Mouse (Mus musculus): ENCODE data around the gene Megf6.

The Megf6 gene

DNA sequence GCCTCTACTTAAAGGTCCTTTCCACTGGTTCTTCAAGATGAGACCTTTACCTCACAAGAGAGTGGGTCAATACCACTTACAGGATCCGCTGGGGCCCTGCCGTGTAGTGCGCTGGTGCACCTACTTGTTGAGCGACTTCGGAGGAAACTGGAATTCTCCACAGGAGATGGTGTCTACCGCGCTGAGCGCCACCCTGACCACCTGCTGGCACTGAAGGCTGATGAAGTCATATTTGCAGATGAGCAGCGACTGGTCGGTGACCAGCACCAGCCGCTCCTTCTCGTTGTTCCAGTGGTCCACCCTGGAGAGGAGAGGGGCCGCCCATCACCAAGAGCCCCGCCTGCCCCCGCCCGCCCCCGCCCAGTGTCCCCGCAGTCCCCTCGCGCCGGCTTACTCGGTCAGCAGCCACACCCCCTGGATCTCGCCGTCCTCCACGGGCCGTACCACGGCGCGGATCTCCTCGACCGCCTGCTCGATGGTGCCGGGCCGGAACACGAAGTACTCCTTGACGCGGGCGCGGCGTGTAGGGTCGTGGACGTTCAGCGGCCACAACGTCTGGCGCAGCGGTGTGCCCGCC lies 10.5 kb upstream of the Megf6 start:
- DNase-seq (ENCODE audit: low spot score), result peak; percentile 45

DNA sequence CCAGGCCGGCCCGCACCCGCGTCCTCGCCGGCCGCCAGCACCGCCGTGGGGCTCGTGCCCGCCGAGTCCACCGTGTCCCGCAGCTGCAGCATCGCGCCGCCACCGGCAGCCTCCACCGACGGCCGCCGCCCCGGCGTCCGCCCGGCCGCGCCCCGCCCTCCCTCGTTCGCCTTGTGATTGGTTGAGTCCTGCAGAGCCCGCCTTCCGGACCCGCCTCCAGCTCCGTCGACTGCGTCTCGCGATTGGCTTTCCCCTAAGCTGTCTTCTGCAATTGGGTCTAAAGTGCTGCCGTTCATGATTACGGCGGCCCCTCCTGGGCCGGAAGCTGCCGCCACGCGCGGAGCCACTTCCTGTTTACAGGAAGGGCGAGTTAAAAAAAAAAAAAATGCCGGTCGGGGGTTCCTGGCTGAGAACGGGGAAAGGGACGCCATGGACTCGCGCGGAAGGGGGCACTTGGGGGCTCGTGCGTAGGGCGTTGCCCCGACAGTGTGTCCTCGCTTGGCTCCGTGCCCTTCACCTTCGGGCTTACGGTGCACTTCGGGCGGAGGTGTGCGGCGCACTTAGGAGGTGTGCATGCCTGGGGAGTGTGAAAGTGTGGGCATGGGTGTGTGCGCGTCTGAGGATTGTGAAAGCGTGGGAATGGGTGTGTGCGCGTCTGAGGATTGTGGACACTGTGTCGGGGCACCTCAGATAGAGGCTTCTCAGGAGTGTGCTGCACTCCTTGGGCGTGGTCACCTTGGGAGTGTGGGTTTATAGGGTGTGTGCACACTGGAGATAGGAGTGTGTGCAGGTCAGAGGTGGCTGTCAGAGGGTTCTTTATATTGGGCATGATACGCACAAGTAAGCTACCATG lies 9.8 kb upstream of the Megf6 start, which contains the start of gene Tprgl:
TSS of gene Tprgl (minus strand) at position 129 of the 853 bp plus-strand sequence.
- DNase-seq (ENCODE audit: low spot score), result peak; percentile 97

DNA sequence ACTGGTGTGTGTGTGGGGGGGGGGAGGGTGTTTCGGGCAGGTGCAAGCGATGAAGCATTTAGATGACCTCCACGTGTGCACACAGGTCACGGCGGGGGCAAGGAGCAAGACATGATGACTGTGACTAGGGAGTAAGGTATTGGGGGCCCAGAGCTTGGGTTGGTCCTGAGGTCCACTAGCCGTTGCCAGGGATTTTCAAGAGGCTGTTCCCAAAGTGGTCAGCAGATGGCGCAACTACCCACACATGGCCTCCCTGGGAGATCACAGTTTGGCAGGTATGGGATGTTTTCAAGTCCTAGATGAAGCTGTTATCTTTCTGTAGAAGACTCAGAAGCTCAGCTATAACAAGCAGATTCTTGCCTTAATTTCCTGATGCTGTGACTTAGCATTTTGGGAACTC lies 7.2 kb upstream of the Megf6 start:
- DNase-seq (ENCODE audit: low spot score), result peak; percentile 76

GRCm38 (mm10) chr4:154167053-154167452 lies 3.5 kb upstream of the Megf6 start:
- peak; percentile 70 for DNase-seq (ENCODE audit: low spot score)

DNA sequence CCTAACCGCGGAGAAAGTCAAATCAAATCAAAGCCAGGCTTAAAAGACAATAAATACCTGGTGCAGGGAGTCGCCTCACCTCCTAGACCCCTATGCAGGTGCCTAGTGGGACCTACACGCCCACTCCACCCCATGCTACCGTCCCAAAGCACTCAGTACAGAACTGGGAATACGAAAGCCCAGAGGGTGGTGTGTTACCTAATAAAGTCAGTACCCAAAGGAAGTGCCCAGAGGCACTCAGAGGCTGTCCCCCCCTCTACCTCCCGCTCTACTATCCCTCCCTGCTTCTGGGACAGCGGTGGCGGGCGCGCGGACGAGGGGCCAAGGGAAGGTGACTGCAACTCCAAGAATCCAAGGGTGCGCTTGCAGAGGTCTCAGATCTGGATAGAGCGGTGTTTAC lies 509 bp upstream of the Megf6 start:
- no peak for DNase-seq (ENCODE audit: low spot score)

DNA sequence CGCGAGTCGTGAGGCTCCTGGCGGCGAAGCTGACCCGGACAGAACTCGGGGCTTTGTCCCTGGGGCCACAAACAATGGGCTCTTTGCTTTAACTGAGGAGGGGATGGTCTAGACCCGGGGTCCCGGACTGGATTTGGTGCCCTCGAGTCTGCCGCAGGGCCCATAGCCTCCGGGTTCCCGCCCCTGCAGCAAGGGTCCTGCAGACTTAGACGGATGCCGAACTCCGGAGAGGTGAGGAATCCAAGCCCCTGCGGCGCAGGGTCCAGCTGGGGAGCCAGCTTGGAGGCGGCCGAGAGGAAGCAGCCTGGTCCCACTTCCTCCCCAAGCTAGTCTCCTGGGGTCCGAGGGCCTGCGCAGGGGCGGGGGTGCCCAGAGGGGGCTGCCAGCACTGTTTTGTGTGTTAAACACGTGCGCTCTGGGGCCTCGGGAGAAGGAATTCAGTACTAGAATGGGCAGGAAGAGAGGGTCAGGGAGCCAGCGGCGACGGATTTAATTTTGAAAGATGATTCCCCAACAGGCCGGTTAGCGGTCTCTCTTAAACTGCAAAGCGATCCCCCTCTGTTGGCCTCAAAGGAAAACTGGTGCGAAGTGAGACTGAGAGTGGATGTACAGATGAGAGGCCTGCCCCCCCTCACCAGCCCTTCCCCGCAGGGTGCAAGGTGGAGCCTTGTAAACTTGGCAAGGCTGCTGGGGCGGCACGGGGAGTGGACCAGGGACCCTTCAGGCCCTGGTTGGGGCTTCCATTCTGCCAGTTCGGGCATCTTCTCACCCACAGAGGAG lies 811 bp downstream of the Megf6 start:
- no peak for DNase-seq (ENCODE audit: low spot score)

DNA sequence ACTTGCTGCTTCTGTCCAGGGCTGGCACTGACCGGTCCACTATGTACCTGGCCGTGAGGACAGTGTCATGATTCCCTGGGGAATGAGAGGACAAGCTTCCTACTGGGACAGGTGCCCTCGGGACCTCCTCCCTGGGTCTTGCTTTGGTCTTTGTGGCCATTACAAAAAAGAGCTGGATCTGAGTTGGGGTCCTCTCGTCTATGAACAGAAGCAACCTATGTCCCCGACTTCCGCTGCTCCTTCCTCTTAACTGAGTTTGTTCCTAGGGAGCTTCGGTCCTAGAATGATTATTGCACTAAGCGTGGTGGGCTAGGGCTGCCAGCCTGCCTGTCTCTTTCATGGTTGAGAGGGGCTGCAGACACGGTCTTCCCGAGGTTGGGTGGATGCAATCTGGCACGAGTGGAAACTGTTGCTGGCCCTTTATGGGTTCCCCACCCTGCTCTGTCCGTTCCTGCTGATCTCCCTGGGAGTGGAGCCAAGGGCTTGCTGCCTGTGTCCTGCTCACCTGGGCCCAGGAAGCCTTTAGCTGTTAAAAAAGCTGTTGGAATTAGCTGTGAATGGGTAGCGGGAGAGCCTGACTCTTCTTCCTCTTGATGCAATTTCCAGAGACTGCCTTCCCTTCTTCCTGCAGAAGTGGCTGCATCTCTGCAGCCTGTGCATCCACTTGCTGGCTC lies 1.5 kb downstream of the Megf6 start:
- no peak for DNase-seq (ENCODE audit: low spot score)

- DNase-seq (ENCODE audit: low spot score), result peak; percentile 54
Measured at GRCm38 (mm10) chr4:154177257-154177656, 6.7 kb downstream of the Megf6 start.

GRCm38 (mm10) chr4:154181001-154181400 lies 10.5 kb downstream of the Megf6 start:
- peak; percentile 34 for DNase-seq (ENCODE audit: low spot score)

- DNase-seq (ENCODE audit: low spot score), result no peak
Measured at GRCm38 (mm10) chr4:154183566-154183965, 13.0 kb downstream of the Megf6 start.

GRCm38 (mm10) chr4:154185001-154185400 lies 14.5 kb downstream of the Megf6 start:
- no peak for DNase-seq (ENCODE audit: low spot score)

GRCm38 (mm10) chr4:154186002-154186537 lies 15.5 kb downstream of the Megf6 start:
- DNase-seq (ENCODE audit: low spot score), result no peak

DNA sequence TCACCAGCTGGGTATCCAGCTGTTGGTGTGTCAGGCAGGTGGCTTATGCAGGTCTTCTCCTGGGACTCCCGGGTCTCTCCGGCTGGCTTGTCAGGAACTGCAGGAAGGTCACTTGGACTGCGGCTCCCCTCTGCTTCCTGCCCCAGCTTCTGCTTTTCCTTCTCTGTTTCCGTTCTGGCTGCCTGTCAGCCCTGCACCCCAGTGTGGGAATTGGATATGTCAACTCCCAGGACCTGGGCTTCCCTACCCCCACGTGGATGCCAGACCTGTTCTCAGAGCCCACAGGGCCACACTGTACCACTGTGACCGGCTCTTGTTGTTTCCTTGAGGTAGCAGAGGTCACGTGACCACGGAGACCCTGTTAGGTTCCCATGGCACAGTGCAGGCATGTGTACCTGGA lies 18.4 kb downstream of the Megf6 start:
- DNase-seq (ENCODE audit: low spot score), result no peak

- DNase-seq (ENCODE audit: low spot score), result no peak
Measured at GRCm38 (mm10) chr4:154197961-154198360, 27.4 kb downstream of the Megf6 start.

DNA sequence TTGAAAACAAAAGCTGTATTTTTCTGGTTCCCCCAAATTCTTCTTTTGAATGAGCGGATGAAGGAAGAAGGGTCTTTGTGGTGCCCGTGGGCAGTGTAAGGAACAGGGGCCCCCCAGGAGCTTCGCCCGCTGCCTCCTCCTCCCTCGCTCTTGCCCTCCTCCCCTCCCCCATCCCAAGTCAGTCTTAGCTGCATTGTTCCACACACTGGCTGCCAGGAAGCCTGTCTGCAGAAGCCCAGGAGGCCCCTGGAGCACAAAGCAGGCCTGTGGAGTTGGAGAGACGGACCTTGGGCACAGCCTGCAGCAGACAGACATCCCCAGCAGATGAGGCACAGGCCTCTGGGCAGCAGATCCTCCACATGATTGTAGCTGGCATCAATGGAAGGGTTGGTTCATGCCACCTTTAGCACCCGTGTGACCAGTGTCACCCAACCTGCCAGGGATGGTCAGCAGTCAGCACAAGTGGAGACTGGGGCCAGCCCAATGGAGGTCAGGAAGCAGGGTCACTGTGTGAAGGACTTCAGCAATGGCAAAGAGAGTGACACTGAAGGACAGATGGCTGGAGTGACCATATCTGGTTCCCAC lies 27.9 kb downstream of the Megf6 start:
- DNase-seq (ENCODE audit: low spot score), result no peak

DNA sequence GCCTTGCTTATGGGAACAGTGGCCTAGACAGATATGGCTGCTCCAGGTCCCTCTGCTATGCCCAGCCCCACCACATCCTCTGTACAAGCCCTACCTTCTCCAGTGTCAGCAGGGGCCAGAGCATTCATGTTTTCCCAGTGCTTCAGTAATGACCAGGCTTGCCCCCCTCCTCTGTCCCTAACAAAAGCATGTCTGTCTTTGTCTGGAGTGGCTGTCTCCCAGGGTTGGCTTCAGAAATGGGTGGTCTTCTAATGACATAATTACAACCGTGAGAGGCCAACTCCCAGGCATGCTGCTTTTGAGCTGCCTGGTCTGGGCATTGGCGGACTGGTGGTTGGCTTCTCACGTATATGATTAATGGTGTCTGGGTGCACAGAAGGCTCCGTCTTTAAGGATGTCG lies 31.0 kb downstream of the Megf6 start:
- DNase-seq (ENCODE audit: low spot score), result no peak

DNA sequence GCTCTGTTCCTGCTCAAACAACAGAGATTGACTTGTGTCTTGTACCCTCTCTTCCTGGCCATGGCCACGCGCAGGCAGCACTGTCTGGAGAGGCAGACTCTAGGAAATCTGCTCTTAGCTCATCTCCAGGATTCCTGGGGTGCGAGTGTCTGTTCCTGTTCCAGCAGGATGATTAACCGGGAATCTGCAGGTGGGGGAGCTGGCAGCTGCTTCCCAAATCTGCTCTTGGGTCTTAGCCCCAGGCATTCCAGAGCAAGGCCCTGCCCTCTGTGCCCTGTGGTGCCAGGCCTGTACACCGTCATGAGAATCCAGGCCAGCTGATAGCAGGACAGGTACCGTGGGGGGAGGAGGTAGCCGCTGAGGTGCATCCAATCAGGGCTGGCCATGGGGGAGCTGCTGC lies 34.0 kb downstream of the Megf6 start:
- no peak for DNase-seq (ENCODE audit: low spot score)

DNA sequence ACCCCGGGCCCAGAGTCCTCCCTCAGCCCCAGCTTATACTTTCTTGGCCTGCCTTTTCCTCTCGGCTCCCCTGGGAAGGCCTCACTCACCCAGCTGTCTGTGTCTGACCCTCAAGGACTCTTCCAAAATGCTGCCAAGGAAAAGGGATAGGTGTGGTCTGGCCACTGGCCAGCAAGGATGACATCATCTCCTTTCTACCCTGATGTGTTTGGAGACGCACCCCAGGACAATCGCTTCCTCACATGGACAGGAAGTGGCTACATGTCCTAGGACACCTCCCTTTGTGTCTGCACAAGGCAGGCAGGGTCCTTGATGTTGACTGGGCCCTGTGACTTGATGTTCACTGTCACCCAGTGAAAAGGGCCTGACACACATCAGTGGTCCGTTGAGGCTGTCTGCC lies 34.9 kb downstream of the Megf6 start:
- DNase-seq (ENCODE audit: low spot score), result no peak

DNA sequence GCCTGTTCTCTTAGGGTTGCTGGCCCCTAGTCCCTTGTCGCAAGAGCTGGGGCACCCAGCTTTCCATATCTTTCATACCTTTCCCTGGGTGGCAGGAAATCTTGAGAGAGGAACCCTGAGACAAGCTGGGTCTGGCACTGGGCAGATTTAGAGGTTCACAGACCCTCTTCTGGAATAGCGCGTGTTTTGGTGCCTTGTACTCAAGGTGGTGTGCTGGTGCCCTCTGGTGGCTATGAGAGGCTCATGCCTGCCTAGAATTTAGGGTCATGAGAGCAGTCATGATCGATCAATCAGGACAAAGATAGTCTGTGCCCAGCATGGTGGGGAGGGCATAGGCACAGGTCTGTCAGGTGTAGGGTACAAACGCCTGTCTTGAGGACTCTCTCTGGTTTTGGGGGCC lies 36.7 kb downstream of the Megf6 start:
- peak; percentile 69 for DNase-seq (ENCODE audit: low spot score)

- peak; percentile 64 for DNase-seq (ENCODE audit: low spot score)
Measured at GRCm38 (mm10) chr4:154209054-154209453, 38.5 kb downstream of the Megf6 start.

DNA sequence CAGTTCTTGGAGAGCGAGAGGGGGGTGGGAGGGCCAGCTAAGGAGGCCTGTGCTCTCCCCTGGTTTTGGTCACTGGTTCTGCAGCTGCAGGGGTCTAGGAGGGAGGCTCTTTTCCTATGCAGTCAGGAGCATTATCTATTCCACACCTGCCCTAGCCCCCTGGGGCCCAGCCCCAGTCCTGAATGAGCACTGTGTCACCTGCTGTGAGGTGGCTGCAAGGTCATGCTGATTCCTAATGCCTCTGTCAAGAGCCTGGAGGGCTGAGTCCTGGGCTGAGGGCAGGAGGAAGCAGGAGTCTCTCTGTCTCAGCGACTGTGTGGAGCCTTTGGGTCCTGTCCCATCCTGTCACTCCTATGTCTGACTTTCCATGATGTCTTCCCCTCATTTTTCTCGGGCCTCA lies 39.3 kb downstream of the Megf6 start:
- DNase-seq (ENCODE audit: low spot score), result no peak

DNA sequence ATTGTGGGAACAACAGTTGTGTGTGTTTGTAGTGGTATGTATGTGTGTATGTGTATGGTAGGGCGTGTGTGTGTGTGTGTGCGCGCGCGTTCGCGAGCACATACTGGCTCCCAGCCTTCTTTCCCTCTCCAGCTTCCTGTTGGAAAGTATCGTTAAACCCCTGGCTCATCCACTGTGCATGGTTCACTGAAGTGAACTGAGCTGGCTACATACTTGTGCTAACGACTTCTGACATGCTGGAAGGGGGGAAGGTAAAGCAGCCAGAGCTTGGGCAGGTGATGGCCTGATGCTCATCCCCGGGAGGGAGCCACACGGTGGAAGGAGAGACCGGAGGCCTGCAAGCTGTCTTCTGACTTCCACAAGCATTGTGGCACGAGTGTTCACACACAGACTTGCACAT lies 40.9 kb downstream of the Megf6 start:
- no peak for DNase-seq (ENCODE audit: low spot score)

Data from urinary bladder, postnatal 14 days (tissue).